Mouse (Mus musculus): ENCODE data around the gene Rhou. TPM values are rescaled to one million over a fixed set of nuclear protein-coding genes. Genes with fewer than 3 reads are reported as not detected.

Gene Rhou
- polyA plus RNA-seq, 1 experiment from 2014 or later: 8.3 TPM

- H3K36me3 ChIP-seq (ENCODE audit: control insufficient read depth, insufficient read depth, low read length): no peaks in the 10 kb centered on the region
- H3K4me2 ChIP-seq (ENCODE audit: low read length): peak overlapping the region; percentile 37
- no peaks in the 10 kb centered on the region for H3K4me1 ChIP-seq (replicated peaks; ENCODE audit: control insufficient read depth, insufficient read depth, low read length)
- H3K9me3 ChIP-seq (ENCODE audit: control insufficient read depth, low read length): no peaks in the 10 kb centered on the region
- DNase-seq (ENCODE audit: low spot score): peak; percentile 79
- H3K27me3 ChIP-seq (replicated peaks; ENCODE audit: control insufficient read depth, insufficient read depth, low read length): no peaks in the 10 kb centered on the region
- H3K4me3 ChIP-seq (ENCODE audit: low read depth, low read length): no peak overlapping the region; the same call in 1 of the 2 replicates
- H3K9ac ChIP-seq (ENCODE audit: low read length): no peak overlapping the region
- H3K27ac ChIP-seq (ENCODE audit: low read depth): no peak overlapping the region
- ATAC-seq (replicated peaks; ENCODE audit: low FRiP score, low TSS enrichment, low read depth): no peak; the same call in 1 of the 2 replicates
- 19% methylated on average over 25 of the region's 25 CpGs for WGBS
These were observed 10.2 kb upstream of the Rhou start for GRCm38 (mm10) chr8:123643330-123644051.

- Histone ChIP-seq H3K4me2 (ENCODE audit: low read length) (no peak overlapping the region), H3K36me3 (ENCODE audit: control insufficient read depth, insufficient read depth, low read length) (no peaks in the 10 kb centered on the region), H3K9me3 (ENCODE audit: control insufficient read depth, low read length) (no peaks in the 10 kb centered on the region), H3K4me3 (ENCODE audit: low read depth, low read length) (no peak overlapping the region), H3K27me3 (replicated peaks; ENCODE audit: control insufficient read depth, insufficient read depth, low read length) (no peaks in the 10 kb centered on the region), H3K27ac (ENCODE audit: low read depth) (no peak overlapping the region), H3K4me1 (replicated peaks; ENCODE audit: control insufficient read depth, insufficient read depth, low read length) (no peaks in the 10 kb centered on the region), H3K9ac (ENCODE audit: low read length) (no peak overlapping the region)
- WGBS: 70% methylated on average over 9 of the region's 9 CpGs
- no peak for ATAC-seq (replicated peaks; ENCODE audit: low FRiP score, low TSS enrichment, low read depth)
- no peak for DNase-seq (ENCODE audit: low spot score)
These were observed 8.5 kb upstream of the Rhou start for GRCm38 (mm10) chr8:123645229-123645628.

DNA sequence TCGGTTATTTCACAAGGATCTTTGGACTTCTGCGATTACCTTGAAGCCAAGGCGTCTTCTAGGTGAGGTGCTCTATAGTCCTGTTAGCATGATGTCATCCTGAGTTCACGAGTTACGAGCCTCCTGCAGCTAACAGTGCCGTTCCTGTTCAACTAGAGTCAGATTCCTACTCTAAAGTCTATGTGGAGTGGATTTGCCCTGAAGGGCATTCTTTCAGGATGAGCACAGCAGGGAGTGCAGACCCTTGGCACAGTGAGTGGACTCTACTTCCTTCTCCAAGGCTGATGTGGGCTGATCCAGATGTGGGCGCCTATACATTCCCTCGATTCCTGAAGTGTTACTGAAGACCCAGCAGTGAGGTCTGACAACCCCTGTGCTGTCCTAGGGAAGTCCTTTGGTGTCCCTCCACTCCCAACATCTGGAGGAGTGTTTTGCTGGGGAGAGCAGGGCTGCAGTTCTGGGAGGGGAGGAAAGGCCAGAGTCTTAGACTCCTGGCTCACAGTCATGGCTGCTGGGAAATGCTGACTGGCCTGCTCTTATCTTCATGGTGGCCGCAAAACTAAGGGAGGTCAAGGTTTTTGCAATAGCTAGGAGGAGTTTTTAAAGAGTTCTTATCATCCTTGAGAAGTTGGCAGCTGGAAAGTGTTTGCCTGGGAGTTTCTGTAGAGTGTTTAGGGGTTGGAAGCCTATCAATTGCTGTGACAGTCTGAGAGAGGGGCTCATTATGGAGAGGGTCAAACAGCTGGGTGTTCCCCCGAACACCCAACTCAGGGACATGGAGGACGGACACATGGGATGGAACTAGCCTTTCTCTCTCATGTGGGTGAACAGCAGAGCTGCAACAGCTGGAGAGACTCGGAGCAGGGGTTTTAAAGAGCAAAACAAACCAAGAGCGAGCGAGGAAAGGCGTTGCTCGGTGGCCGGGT lies 5.2 kb upstream of the Rhou start:
- Histone ChIP-seq H3K4me1 (replicated peaks; ENCODE audit: control insufficient read depth, insufficient read depth, low read length) (0 out of 2 replicates have a peak, but pooled peaks cover 7% of the 10 kb centered on the region), H3K27me3 (replicated peaks; ENCODE audit: control insufficient read depth, insufficient read depth, low read length) (no peaks in the 10 kb centered on the region), H3K9me3 (ENCODE audit: control insufficient read depth, low read length) (no peaks in the 10 kb centered on the region), H3K36me3 (ENCODE audit: control insufficient read depth, insufficient read depth, low read length) (no peaks in the 10 kb centered on the region), H3K4me2 (ENCODE audit: low read length) (no peak overlapping the region), H3K9ac (ENCODE audit: low read length) (no peak overlapping the region), H3K4me3 (ENCODE audit: low read depth, low read length) (no peak overlapping the region), H3K27ac (ENCODE audit: low read depth) (no peak overlapping the region)
- WGBS: 57% methylated on average over 17 of the region's 17 CpGs
- ATAC-seq (replicated peaks; ENCODE audit: low FRiP score, low TSS enrichment, low read depth) (no peak), DNase-seq (ENCODE audit: low spot score) (no peak)

- Histone ChIP-seq H3K27ac (ENCODE audit: low read depth) (no peak overlapping the region), H3K4me2 (ENCODE audit: low read length) (no peak overlapping the region), H3K36me3 (ENCODE audit: control insufficient read depth, insufficient read depth, low read length) (no peaks in the 10 kb centered on the region), H3K27me3 (replicated peaks; ENCODE audit: control insufficient read depth, insufficient read depth, low read length) (no peaks in the 10 kb centered on the region), H3K9ac (ENCODE audit: low read length) (no peak overlapping the region), H3K4me1 (replicated peaks; ENCODE audit: control insufficient read depth, insufficient read depth, low read length) (0 out of 2 replicates have a peak, but pooled peaks cover 7% of the 10 kb centered on the region), H3K4me3 (ENCODE audit: low read depth, low read length) (no peak overlapping the region), H3K9me3 (ENCODE audit: control insufficient read depth, low read length) (no peaks in the 10 kb centered on the region)
- DNase-seq (ENCODE audit: low spot score): no peak
- WGBS: 74% methylated on average over 12 of the region's 12 CpGs
- no peak for ATAC-seq (replicated peaks; ENCODE audit: low FRiP score, low TSS enrichment, low read depth)
These were observed 4.2 kb upstream of the Rhou start for GRCm38 (mm10) chr8:123649483-123649882.

DNA sequence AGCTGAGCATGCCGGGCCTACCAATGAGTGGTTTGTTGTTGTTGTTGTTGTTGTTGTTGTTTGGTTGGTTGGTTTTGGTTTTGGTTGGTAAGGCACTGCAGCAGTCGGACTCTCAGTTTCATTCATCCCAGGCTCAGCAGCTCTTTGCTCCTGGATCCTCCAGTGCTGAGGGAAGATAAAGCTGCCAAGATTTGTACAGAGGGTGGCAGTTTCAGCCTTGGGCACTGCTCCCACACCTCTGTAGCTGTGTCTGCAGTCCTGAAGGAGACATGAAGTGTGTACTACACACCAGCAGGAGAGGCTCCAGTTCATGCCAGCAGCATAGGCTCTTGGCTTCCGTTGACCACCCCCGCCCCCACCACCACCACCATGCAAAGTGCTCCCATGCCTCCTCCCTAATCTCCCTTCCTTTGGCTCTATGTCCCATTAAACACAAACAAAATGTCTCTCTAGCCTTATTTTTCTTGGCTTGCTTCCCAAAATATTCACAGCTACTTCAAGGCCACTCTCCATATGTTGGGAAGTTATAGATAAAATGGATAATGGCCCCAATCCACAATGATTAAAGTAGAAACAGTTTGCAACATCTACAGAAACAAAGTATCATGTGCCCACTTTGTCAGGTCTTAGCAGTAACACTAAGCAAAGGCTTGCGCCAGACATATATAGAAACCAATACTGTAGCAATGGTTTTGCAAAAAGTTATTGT lies 2.2 kb upstream of the Rhou start:
- DNase-seq (ENCODE audit: low spot score): no peak
- peaks cover 23% of the 10 kb centered on the region for H3K4me1 ChIP-seq (replicated peaks; ENCODE audit: control insufficient read depth, insufficient read depth, low read length)
- no peaks in the 10 kb centered on the region for H3K9me3 ChIP-seq (ENCODE audit: control insufficient read depth, low read length)
- no peaks in the 10 kb centered on the region for H3K27me3 ChIP-seq (replicated peaks; ENCODE audit: control insufficient read depth, insufficient read depth, low read length)
- no peak overlapping the region for H3K4me2 ChIP-seq (ENCODE audit: low read length)
- H3K4me3 ChIP-seq (ENCODE audit: low read depth, low read length): no peak overlapping the region
- H3K9ac ChIP-seq (ENCODE audit: low read length): no peak overlapping the region
- ATAC-seq (replicated peaks; ENCODE audit: low FRiP score, low TSS enrichment, low read depth): no peak
- WGBS: 85% methylated on average over 5 of the region's 5 CpGs
- no peaks in the 10 kb centered on the region for H3K36me3 ChIP-seq (ENCODE audit: control insufficient read depth, insufficient read depth, low read length)
- H3K27ac ChIP-seq (ENCODE audit: low read depth): no peak overlapping the region

- Histone ChIP-seq H3K4me1 (replicated peaks; ENCODE audit: control insufficient read depth, insufficient read depth, low read length) (peaks cover 23% of the 10 kb centered on the region), H3K9me3 (ENCODE audit: control insufficient read depth, low read length) (no peaks in the 10 kb centered on the region), H3K9ac (ENCODE audit: low read length) (no peak overlapping the region), H3K4me2 (ENCODE audit: low read length) (no peak overlapping the region), H3K27ac (ENCODE audit: low read depth) (no peak overlapping the region), H3K27me3 (replicated peaks; ENCODE audit: control insufficient read depth, insufficient read depth, low read length) (no peaks in the 10 kb centered on the region), H3K4me3 (ENCODE audit: low read depth, low read length) (no peak overlapping the region), H3K36me3 (ENCODE audit: control insufficient read depth, insufficient read depth, low read length) (peaks cover 8% of the 10 kb centered on the region)
- WGBS: 68% methylated on average over 4 of the region's 4 CpGs
- ATAC-seq (replicated peaks; ENCODE audit: low FRiP score, low TSS enrichment, low read depth): no peak
- DNase-seq (ENCODE audit: low spot score): no peak
These were observed 1.1 kb upstream of the Rhou start for GRCm38 (mm10) chr8:123652641-123653040.

- Histone ChIP-seq H3K4me2 (ENCODE audit: low read length) (peak overlapping the region; percentile 71), H3K27ac (ENCODE audit: low read depth) (peak overlapping the region; percentile 85), H3K36me3 (ENCODE audit: control insufficient read depth, insufficient read depth, low read length) (peaks cover 17% of the 10 kb centered on the region), H3K27me3 (replicated peaks; ENCODE audit: control insufficient read depth, insufficient read depth, low read length) (no peaks in the 10 kb centered on the region), H3K4me1 (replicated peaks; ENCODE audit: control insufficient read depth, insufficient read depth, low read length) (peaks cover 23% of the 10 kb centered on the region), H3K9me3 (ENCODE audit: control insufficient read depth, low read length) (no peaks in the 10 kb centered on the region), H3K9ac (ENCODE audit: low read length) (peak overlapping the region; percentile 85), H3K4me3 (ENCODE audit: low read depth, low read length) (peak overlapping the region; percentile 75)
- WGBS: under 1% methylated on average over 46 of the region's 77 CpGs
- ATAC-seq (replicated peaks; ENCODE audit: low FRiP score, low TSS enrichment, low read depth) (peak; percentile 74), DNase-seq (ENCODE audit: low spot score) (peak; percentile 89)
These were observed 353 bp downstream of the Rhou start for GRCm38 (mm10) chr8:123653994-123654569.

GRCm38 (mm10) chr8:123654763-123655162 lies 1.0 kb downstream of the Rhou start:
- H3K36me3 ChIP-seq (ENCODE audit: control insufficient read depth, insufficient read depth, low read length): peaks cover 19% of the 10 kb centered on the region
- peak overlapping the region; percentile 85 for H3K9ac ChIP-seq (ENCODE audit: low read length)
- H3K4me3 ChIP-seq (ENCODE audit: low read depth, low read length): peak overlapping the region; percentile 75
- DNase-seq (ENCODE audit: low spot score) (peak; percentile 62), ATAC-seq (replicated peaks; ENCODE audit: low FRiP score, low TSS enrichment, low read depth) (no peak)
- peak overlapping the region; percentile 85 for H3K27ac ChIP-seq (ENCODE audit: low read depth)
- H3K27me3 ChIP-seq (replicated peaks; ENCODE audit: control insufficient read depth, insufficient read depth, low read length): no peaks in the 10 kb centered on the region
- no peaks in the 10 kb centered on the region for H3K9me3 ChIP-seq (ENCODE audit: control insufficient read depth, low read length)
- H3K4me1 ChIP-seq (replicated peaks; ENCODE audit: control insufficient read depth, insufficient read depth, low read length): peaks cover 23% of the 10 kb centered on the region
- peak overlapping the region; percentile 71 for H3K4me2 ChIP-seq (ENCODE audit: low read length)
- 11% methylated on average over 5 of the region's 5 CpGs for WGBS
